Mouse (Mus musculus): ENCODE measurements around the gene Gp9. TPM values are rescaled to one million over a fixed set of nuclear protein-coding genes. Genes with fewer than 3 reads are reported as not detected.

The Gp9 gene
- polyA plus RNA-seq, 1 experiment: 2,862 TPM

GRCm38 (mm10) chr6:87746849-87747248, 31.0 kb upstream of the Gp9 start:
- TF ChIP-seq GATA1 (IDR thresholded peaks at IDR 0.05; ENCODE audit: borderline replicate concordance, low read length) (no peak), FLI1 (IDR thresholded peaks at IDR 0.05; ENCODE audit: low read length) (no peak)
- H3K4me1 ChIP-seq: peaks cover 100% of the 10 kb centered on the region
- peak overlapping the region; percentile 12 for H3K4me3 ChIP-seq (replicated peaks)
- peaks cover 70% of the 10 kb centered on the region for H3K36me3 ChIP-seq (replicated peaks; ENCODE audit: low read length)
- H3K27me3 ChIP-seq (replicated peaks): no peaks in the 10 kb centered on the region
- no peaks in the 10 kb centered on the region for H3K9me3 ChIP-seq

- H3K27me3 ChIP-seq (replicated peaks): no peaks in the 10 kb centered on the region
- 0 out of 2 replicates have a peak, but pooled peaks cover 3% of the 10 kb centered on the region for H3K9me3 ChIP-seq
- H3K36me3 ChIP-seq (replicated peaks; ENCODE audit: low read length): peaks cover 66% of the 10 kb centered on the region
- peaks cover 93% of the 10 kb centered on the region for H3K4me1 ChIP-seq
- TF ChIP-seq GATA1 (IDR thresholded peaks at IDR 0.05; ENCODE audit: borderline replicate concordance, low read length): no peak
- TF ChIP-seq FLI1 (IDR thresholded peaks at IDR 0.05; ENCODE audit: low read length): no peak
- peak overlapping the region; percentile 6 for H3K4me3 ChIP-seq (replicated peaks)
Measured at GRCm38 (mm10) chr6:87748078-87748477, 29.8 kb upstream of the Gp9 start.

- H3K4me1 ChIP-seq: peaks cover 93% of the 10 kb centered on the region
- H3K4me3 ChIP-seq (replicated peaks): no peak overlapping the region
- H3K36me3 ChIP-seq (replicated peaks; ENCODE audit: low read length): peaks cover 65% of the 10 kb centered on the region
- TF ChIP-seq FLI1 (IDR thresholded peaks at IDR 0.05; ENCODE audit: low read length): no peak
- no peak for TF ChIP-seq GATA1 (IDR thresholded peaks at IDR 0.05; ENCODE audit: borderline replicate concordance, low read length)
- no peaks in the 10 kb centered on the region for H3K27me3 ChIP-seq (replicated peaks)
- 0 out of 2 replicates have a peak, but pooled peaks cover 4% of the 10 kb centered on the region for H3K9me3 ChIP-seq
Measured at GRCm38 (mm10) chr6:87748531-87748930, 29.3 kb upstream of the Gp9 start.

- Histone ChIP-seq H3K4me1 (peaks cover 93% of the 10 kb centered on the region), H3K27me3 (replicated peaks) (peaks cover 2% of the 10 kb centered on the region)
Measured at GRCm38 (mm10) chr6:87750184-87750910, 27.5 kb upstream of the Gp9 start.

GRCm38 (mm10) chr6:87751574-87751973, 26.3 kb upstream of the Gp9 start:
- peaks cover 83% of the 10 kb centered on the region for H3K4me1 ChIP-seq
- H3K36me3 ChIP-seq (replicated peaks; ENCODE audit: low read length): peaks cover 87% of the 10 kb centered on the region
- 0 out of 2 replicates have a peak, but pooled peaks cover 4% of the 10 kb centered on the region for H3K9me3 ChIP-seq
- no peak overlapping the region for H3K4me3 ChIP-seq (replicated peaks)
- peaks cover 2% of the 10 kb centered on the region for H3K27me3 ChIP-seq (replicated peaks)
- TF ChIP-seq FLI1 (IDR thresholded peaks at IDR 0.05; ENCODE audit: low read length): no peak
- TF ChIP-seq GATA1 (IDR thresholded peaks at IDR 0.05; ENCODE audit: borderline replicate concordance, low read length): no peak

More at GRCm38 (mm10) chr6:87750184-87750910, 27.5 kb upstream of the Gp9 start:
- Histone ChIP-seq H3K9me3 (0 out of 2 replicates have a peak, but pooled peaks cover 4% of the 10 kb centered on the region), H3K4me3 (replicated peaks) (no peak overlapping the region), H3K36me3 (replicated peaks; ENCODE audit: low read length) (peaks cover 76% of the 10 kb centered on the region)
- TF ChIP-seq GATA1 (IDR thresholded peaks at IDR 0.05; ENCODE audit: borderline replicate concordance, low read length) (no peak), FLI1 (IDR thresholded peaks at IDR 0.05; ENCODE audit: low read length) (no peak)

GRCm38 (mm10) chr6:87755196-87755595, 22.7 kb upstream of the Gp9 start:
- no peak overlapping the region for H3K4me3 ChIP-seq (replicated peaks)
- no peak for TF ChIP-seq FLI1 (IDR thresholded peaks at IDR 0.05; ENCODE audit: low read length)
- no peak for TF ChIP-seq GATA1 (IDR thresholded peaks at IDR 0.05; ENCODE audit: borderline replicate concordance, low read length)
- H3K4me1 ChIP-seq: peaks cover 51% of the 10 kb centered on the region
- peaks cover 62% of the 10 kb centered on the region for H3K36me3 ChIP-seq (replicated peaks; ENCODE audit: low read length)
- peaks cover 4% of the 10 kb centered on the region for H3K27me3 ChIP-seq (replicated peaks)
- H3K9me3 ChIP-seq: 0 out of 2 replicates have a peak, but pooled peaks cover 9% of the 10 kb centered on the region

- TF ChIP-seq GATA1 (IDR thresholded peaks at IDR 0.05; ENCODE audit: borderline replicate concordance, low read length) (no peak), FLI1 (IDR thresholded peaks at IDR 0.05; ENCODE audit: low read length) (no peak)
- H3K27me3 ChIP-seq (replicated peaks): peaks cover 4% of the 10 kb centered on the region
- H3K9me3 ChIP-seq: 0 out of 2 replicates have a peak, but pooled peaks cover 9% of the 10 kb centered on the region
Measured at GRCm38 (mm10) chr6:87756896-87757295, 21.0 kb upstream of the Gp9 start.

GRCm38 (mm10) chr6:87759404-87759803, 18.5 kb upstream of the Gp9 start:
- H3K4me3 ChIP-seq (replicated peaks): no peak overlapping the region
- H3K9me3 ChIP-seq: 0 out of 2 replicates have a peak, but pooled peaks cover 5% of the 10 kb centered on the region
- H3K27me3 ChIP-seq (replicated peaks): peaks cover 4% of the 10 kb centered on the region
- TF ChIP-seq FLI1 (IDR thresholded peaks at IDR 0.05; ENCODE audit: low read length) (no peak), GATA1 (IDR thresholded peaks at IDR 0.05; ENCODE audit: borderline replicate concordance, low read length) (no peak)
- peaks cover 26% of the 10 kb centered on the region for H3K36me3 ChIP-seq (replicated peaks; ENCODE audit: low read length)
- H3K4me1 ChIP-seq: peaks cover 32% of the 10 kb centered on the region

More at GRCm38 (mm10) chr6:87756896-87757295, 21.0 kb upstream of the Gp9 start:
- peaks cover 45% of the 10 kb centered on the region for H3K36me3 ChIP-seq (replicated peaks; ENCODE audit: low read length)
- H3K4me1 ChIP-seq: peaks cover 40% of the 10 kb centered on the region
- H3K4me3 ChIP-seq (replicated peaks): no peak overlapping the region

- Histone ChIP-seq H3K36me3 (replicated peaks; ENCODE audit: low read length) (peaks cover 22% of the 10 kb centered on the region), H3K4me1 (peaks cover 29% of the 10 kb centered on the region), H3K27me3 (replicated peaks) (peaks cover 3% of the 10 kb centered on the region), H3K9me3 (0 out of 2 replicates have a peak, but pooled peaks cover 5% of the 10 kb centered on the region), H3K4me3 (replicated peaks) (no peak overlapping the region)
- TF ChIP-seq FLI1 (IDR thresholded peaks at IDR 0.05; ENCODE audit: low read length) (no peak), GATA1 (IDR thresholded peaks at IDR 0.05; ENCODE audit: borderline replicate concordance, low read length) (no peak)
Measured at GRCm38 (mm10) chr6:87759850-87760249, 18.0 kb upstream of the Gp9 start.

GRCm38 (mm10) chr6:87762161-87762560, 15.7 kb upstream of the Gp9 start:
- Histone ChIP-seq H3K4me1 (peaks cover 22% of the 10 kb centered on the region), H3K36me3 (replicated peaks; ENCODE audit: low read length) (peaks cover 5% of the 10 kb centered on the region), H3K4me3 (replicated peaks) (no peak overlapping the region), H3K9me3 (0 out of 2 replicates have a peak, but pooled peaks cover 5% of the 10 kb centered on the region), H3K27me3 (replicated peaks) (peaks cover 2% of the 10 kb centered on the region)
- TF ChIP-seq FLI1 (IDR thresholded peaks at IDR 0.05; ENCODE audit: low read length) (no peak), GATA1 (IDR thresholded peaks at IDR 0.05; ENCODE audit: borderline replicate concordance, low read length) (no peak)
